9 mouse cellular contexts compared by ENCODE assay signal in the genomic region with DNA sequence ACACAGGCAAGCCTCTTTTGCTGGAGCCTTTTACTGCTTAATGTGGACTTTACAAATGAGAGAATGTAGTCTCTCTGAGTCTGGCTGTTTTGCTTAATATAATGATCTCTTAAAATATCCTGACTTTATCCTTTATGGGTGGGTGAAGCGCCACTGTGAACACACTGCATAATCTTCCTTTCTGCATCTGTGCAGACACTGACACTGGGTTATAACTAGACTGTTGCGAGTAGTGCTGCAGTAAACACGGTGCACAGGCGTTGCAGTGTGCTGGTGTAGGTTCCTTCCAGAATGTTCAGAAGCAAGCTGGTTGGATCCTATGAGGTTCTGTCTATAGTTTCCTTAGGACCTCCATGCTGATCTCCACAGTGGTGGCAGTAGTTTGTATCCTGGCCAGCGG.
"Had no signal": no experiment of that assay in that cellular context is flagged by ENCODE, and none has a peak within 500 bp of the region (broad histone marks: within the 10 kb centered on the region; RNA-seq: fewer than 3 reads in every experiment).

No protein-coding gene starts in this region.

- DNase-seq: kidney, adult 2 months; kidney, postnatal 36 days; layer of hippocampus, postnatal 36 days; liver, postnatal 0 days; lung, embryonic 14.5 days; retina, postnatal 1 day; spleen, adult 18-20 months; thymus, adult 18-20 months; thymus, postnatal 36 days had no signal
